Mouse (Mus musculus) olfactory bulb, adult 2 months (tissue): ENCODE results near the gene Lrsam1. TPM values are rescaled to one million over a fixed set of nuclear protein-coding genes. Genes with fewer than 3 reads are reported as not detected.
A peak's percentile ranks its signal among the peaks of the same experiment; 100 is the strongest.

Experiments
- H3K27ac ChIP-seq: fragments of 200-500 bp; 2 replicates; pipeline ENCODE4 v1.5.1; 2012; ENCODE audit warnings: low read depth, low read length; ENCODE audit not compliant: insufficient read depth
- H3K4me1 ChIP-seq: fragments of 200-500 bp; 2 replicates; pipeline ENCODE4 v1.6.1; 2012; ENCODE audit warnings: low read length; ENCODE audit not compliant: control insufficient read depth, insufficient read depth
- H3K4me3 ChIP-seq: fragments of 200-500 bp; 2 replicates; pipeline ENCODE4 v1.5.1; 2012; ENCODE audit warnings: mild to moderate bottlenecking, low read depth, low read length, moderate library complexity; ENCODE audit not compliant: insufficient read depth
- CTCF ChIP-seq: fragments of 200-500 bp; IDR thresholded peaks from 2 replicates; pipeline ENCODE4 v1.5.1; 2012; ENCODE audit warnings: low read depth, mild to moderate bottlenecking, low read length, moderate library complexity; ENCODE audit not compliant: insufficient read depth
- POLR2A ChIP-seq: fragments of 200-500 bp; IDR thresholded peaks from 2 replicates; pipeline ENCODE4 v1.6.1; 2012; ENCODE audit warnings: mild to moderate bottlenecking, low read depth, low read length, moderate library complexity; ENCODE audit not compliant: insufficient read depth
- WGBS: fragments of 180-500 bp; shearing (Covaris S2); methylation state at CpG from one replicate; pipeline ENCODE4 v1.1.7; 2018; 5-methylcytosine and 5-hydroxymethylcytosine counted together
- polyA plus RNA-seq: library from polyadenylated mRNA; stranded (reverse); fragments of >200 nt; gene quantifications from 2 replicates; pipeline ENCODE4 v1.2.4, GENCODE M21; 2012; ENCODE audit warnings: low replicate concordance; ENCODE audit not compliant: missing spikeins, insufficient read depth, insufficient read length

Lrsam1 gene
- polyA plus RNA-seq, 1 experiment: not detected

GRCm38 (mm10) chr2:32931730-32932129 is 29.7 kb downstream of the Lrsam1 start:
- Histone ChIP-seq H3K4me3 (no peak overlapping the region), H3K4me1 (peaks cover 49% of the 10 kb centered on the region), H3K27ac (peak overlapping the region; percentile 78; the same call in 1 of the 2 replicates)
- TF ChIP-seq POLR2A (0 out of 2 replicates have a peak, but pooled peaks have one; percentile 44), CTCF (no peak)
- WGBS: 33% methylated on average over 7 of the region's 7 CpGs

- no peak overlapping the region for H3K27ac ChIP-seq
- TF ChIP-seq CTCF (no peak), POLR2A (no peak)
- H3K4me3 ChIP-seq: no peak overlapping the region
- H3K4me1 ChIP-seq: peaks cover 58% of the 10 kb centered on the region
- 86% methylated on average over 19 of the region's 19 CpGs for WGBS
Measured at GRCm38 (mm10) chr2:32928947-32929829, 32.2 kb downstream of the Lrsam1 start.

DNA sequence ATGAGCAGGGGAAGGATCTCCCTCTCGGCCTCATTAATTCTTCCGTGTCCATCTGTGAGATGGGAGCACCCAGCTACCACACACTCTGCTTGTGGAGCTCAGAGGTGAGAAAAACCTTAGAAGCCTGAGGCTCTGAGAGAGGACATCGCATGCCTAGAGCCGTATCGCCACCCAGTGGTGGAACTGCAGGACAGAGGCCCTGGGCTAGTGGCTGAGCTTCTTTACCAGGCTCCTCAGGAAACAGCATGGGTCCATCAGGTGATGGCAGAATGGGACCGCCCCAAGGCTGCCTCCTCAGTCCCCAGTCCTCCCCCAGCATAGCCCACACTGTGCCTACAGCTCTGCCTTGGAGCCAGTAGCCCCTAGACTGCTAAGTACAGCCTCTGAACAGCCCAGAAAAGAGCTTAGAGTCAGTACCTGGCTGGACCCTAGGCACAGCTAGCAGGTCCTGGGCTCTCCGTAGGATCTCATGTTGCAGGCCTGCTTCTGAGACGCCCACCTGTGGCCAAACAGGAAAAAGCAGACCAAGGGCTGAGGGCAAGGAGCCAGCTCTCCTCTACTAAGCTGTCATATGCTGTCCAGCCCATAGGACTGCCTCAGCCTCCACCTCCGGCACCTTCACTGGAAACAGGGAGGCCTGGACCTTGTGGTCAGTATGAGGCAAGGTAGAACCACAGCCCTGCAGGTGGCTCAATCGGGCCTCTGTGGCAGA is 33.0 kb downstream of the Lrsam1 start:
- Histone ChIP-seq H3K27ac (no peak overlapping the region), H3K4me1 (peaks cover 57% of the 10 kb centered on the region), H3K4me3 (no peak overlapping the region)
- TF ChIP-seq CTCF: peak; percentile 74
- no peak for TF ChIP-seq POLR2A
- 33% methylated on average over 10 of the region's 10 CpGs for WGBS

DNA sequence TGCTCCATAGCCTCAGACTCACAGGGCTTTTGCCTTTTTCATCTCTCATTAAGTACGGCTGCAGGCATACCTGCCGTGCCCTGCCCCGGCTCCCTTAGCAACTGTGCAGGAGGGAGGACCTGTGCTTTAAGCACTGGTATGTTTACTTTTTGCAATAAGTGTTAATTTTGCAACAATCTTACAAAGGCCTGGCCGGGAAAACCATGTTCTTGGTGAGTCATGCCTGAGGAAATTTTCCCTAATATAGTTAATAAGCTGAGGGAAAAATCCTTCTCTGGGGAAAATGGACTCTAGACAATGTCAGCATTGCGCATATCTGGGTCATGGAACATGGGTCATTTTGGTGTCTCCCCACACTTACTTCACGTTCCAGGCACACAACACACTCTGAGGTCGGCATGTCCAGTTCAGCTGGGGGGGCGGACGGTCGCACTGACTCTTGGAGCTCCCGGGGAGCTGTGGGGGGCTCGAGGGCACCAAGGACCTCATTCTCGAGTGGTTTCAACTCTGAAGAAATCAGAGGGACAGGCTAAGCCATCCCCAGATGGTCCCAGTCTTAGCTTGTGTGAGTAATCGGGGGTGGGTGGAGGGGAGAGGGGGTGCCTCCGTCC is 33.7 kb downstream of the Lrsam1 start:
- TF ChIP-seq CTCF (no peak), POLR2A (no peak)
- 57% methylated on average over 15 of the region's 15 CpGs for WGBS
- Histone ChIP-seq H3K4me1 (peaks cover 50% of the 10 kb centered on the region), H3K27ac (peak overlapping the region; percentile 53; the same call in 1 of the 2 replicates), H3K4me3 (no peak overlapping the region)

GRCm38 (mm10) chr2:32926330-32927075 is 34.9 kb downstream of the Lrsam1 start:
- 88% methylated on average over 12 of the region's 12 CpGs for WGBS
- no peak for TF ChIP-seq POLR2A
- no peak for TF ChIP-seq CTCF
- Histone ChIP-seq H3K27ac (no peak overlapping the region), H3K4me1 (peaks cover 44% of the 10 kb centered on the region), H3K4me3 (no peak overlapping the region)

DNA sequence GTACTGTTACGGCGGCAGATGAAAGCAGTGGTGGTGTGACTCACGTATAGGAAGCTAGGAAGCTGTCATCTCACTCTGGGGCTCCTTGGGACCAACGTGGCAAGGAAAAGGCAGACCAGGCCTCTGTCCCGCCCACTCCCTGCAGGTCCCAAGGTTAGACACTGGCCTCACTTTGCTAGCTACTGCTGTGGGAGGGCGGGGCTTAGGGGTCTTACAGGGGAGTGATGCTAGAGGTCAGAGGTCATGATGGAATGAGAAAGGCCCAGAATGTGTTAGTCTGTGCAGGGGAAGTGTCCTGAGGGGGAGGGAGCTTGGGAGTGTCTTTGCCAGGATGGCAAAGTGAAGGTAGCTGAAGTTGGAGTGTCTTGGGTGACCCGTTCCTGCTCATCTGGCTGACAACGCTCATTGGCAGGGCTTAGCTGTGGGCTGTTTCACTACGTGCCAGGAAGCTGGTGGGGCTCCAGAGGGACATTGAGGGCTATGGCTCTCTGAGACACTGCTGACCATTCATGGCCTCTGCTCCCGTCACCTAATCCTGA is 37.0 kb downstream of the Lrsam1 start:
- no peak for TF ChIP-seq CTCF
- no peak for TF ChIP-seq POLR2A
- Histone ChIP-seq H3K4me3 (no peak overlapping the region), H3K4me1 (peaks cover 34% of the 10 kb centered on the region), H3K27ac (no peak overlapping the region)
- WGBS: 61% methylated on average over 10 of the region's 10 CpGs

GRCm38 (mm10) chr2:32923551-32924250 is 37.7 kb downstream of the Lrsam1 start:
- Histone ChIP-seq H3K4me1 (peaks cover 31% of the 10 kb centered on the region), H3K4me3 (no peak overlapping the region), H3K27ac (no peak overlapping the region)
- whole genome bisulfite sequencing: 91% methylated on average over 24 of the region's 24 CpGs
- TF ChIP-seq CTCF: no peak
- no peak for TF ChIP-seq POLR2A
